Mouse (Mus musculus): ENCODE results near the gene Scarb2.

Gene Scarb2

DNA sequence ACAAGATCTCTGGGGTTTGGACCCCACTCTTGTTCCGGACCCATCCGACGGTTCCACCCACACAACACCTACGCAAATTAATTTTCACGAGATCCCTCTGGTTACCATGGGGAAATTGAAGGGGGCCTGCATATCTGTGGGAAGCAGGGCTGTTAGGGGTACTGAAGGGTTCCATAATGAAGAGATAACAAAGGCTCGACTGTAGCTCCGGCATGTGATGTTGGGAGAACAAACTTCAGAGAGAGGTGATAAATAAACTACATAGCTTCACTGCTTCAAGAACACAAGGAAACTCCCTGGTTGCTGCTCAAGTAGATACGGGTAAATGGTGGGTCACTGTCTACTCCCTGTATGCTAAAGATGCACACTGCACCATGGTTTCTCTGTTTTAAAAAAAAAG, 68.1 kb downstream of the Scarb2 start:
- no peak for DNase-seq (ENCODE audit: inconsistent ontology term)

DNA sequence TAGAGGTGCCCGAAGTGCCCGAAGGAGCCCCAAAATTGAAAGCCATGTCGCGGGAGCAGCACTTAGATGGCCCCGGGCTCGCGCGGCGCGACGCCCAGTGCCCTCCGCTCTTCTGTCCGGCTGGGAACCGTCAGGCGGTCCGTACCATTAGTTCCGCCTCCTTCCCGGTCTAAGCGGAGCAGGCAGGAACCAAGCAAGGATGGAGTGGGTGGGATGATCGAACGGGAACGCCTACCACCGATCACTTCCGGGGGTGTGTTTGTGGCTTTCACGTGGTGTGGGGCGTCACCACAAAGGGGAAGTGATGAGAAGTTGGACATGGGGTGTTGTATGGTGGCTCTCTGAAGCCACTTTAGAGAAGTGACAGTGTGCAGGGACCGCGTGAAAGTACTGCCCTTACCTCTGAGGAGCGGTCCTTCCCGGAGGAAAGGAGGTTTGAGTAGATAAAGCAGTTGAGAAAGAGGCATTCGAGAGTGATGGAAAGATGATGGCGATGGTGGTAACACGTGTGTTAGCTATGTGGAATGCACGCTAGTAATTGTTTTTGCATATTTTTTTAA, 71.5 kb downstream of the Scarb2 start, which contains the start of gene Nup54:
TSS of gene Nup54 (minus strand) at position 195 of the 560 bp plus-strand sequence.
- peak; percentile 97 for DNase-seq (ENCODE audit: inconsistent ontology term)

DNA sequence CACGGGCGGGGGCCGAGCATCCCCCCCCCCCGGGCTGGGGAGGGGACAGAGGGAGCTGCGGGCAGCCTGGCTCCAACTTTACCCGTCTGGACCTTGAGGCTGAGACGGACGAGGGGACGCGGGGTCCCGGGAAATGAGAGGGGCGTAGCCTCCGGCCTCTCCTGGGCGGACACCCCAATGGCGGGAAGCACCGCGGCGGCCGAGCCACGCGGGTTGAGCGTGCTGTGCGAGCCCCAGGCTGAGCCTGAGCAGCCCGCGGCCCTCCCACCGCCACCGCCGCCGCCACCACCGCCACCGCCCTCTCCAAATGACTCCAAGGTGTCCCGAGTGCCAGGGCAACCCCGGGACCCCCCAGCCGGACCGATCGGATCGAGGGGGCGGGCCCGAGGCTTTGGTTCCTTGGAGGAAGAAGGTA, 72.1 kb downstream of the Scarb2 start:
- DNase-seq (ENCODE audit: inconsistent ontology term) = no peak

DNA sequence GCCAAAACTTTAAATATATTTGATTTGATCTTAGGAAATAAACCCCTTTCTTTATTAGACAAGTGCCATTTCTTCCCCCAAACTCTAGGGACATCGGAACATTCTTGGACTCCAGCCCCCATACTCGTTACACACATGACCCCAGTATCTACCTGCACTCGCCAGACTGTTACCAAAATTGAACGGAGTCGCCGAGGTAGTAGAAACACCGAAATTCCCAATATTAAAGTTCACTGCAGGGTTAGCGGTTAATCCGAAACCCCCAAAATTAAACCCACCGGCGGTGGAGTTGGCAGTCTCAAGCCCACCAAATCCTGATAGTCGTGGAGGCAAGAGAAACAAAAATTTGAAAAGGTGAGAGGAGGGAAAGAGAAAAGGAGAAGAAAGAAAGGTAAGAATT, 72.6 kb downstream of the Scarb2 start:
- DNase-seq (ENCODE audit: inconsistent ontology term) = no peak

DNA sequence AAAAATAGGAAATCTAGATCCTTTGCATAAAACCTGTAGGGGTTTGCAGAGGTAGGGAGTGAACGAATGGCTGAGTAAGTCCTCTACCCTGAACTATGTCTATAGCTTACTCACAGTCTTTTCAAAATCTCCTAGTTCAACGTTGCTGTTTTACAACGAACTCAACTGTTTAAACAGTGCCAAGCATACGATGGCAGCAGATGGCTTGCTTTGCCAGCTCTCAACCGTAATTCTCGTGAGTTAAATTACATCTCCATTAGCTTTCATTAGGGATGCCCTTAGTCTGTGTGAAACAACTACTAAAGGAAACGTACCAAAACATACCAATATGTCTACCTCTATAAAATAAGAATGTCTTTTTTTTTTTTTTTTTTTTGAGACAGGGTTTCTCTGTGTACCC, 75.0 kb downstream of the Scarb2 start:
- no peak for DNase-seq (ENCODE audit: inconsistent ontology term)

DNA sequence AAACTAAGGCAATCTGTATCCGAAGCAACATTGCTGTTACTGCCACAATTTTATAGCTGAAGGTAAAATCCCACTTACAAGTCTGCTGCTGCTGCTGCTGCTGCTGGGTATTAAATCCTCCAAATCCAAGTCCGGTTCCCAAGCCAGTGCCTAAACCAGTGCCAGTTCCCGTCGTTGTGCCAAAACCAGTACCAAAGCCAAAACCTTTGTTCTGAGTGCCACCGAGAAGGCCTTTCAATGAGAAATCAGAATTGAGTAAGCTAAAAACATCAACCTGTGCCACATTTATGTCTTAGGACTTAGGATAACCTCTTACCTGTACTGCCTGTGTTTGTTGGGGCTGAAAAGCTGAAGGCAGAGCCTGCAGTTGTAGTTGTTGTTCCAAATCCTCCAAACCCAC, 75.9 kb downstream of the Scarb2 start:
- no peak for DNase-seq (ENCODE audit: inconsistent ontology term)

DNA sequence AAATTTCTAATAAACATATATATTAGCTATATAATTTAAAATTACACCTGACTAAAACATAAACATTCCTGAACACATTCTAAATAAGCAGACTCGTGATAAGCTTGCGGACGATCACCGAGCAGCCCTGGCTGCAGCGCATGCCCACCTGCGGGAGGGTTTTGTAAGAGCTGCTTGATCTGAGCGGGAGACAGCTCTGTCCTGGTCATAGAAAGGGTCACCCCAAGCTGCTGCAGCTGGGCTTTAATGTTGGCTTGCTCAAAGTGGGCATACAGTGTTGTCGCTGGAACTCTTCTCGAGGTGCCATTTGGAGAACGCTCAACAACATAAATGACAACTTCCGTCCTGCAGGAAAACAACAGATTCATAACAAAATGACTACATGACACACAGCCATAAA, 82.5 kb downstream of the Scarb2 start:
- DNase-seq (ENCODE audit: inconsistent ontology term) = no peak

DNA sequence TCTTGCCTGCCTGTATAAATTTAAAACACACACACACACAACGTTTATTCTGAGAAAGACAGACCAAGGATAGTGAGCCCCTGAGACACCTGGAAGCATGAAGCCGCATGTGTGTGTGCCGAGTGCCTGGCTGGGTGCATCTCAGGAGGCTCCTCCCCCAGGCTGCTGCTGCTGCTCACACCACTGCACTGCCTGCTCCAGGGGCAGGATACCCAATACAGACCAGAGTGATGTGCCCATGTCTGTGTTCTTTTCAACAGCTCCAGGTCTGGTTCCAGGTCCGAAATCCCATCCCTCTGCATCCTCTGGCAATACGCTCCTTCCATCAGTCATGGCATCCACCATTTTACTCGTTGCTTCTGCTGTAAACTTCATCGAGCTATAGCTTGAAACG, 92.7 kb downstream of the Scarb2 start:
- no peak for DNase-seq (ENCODE audit: inconsistent ontology term)

DNA sequence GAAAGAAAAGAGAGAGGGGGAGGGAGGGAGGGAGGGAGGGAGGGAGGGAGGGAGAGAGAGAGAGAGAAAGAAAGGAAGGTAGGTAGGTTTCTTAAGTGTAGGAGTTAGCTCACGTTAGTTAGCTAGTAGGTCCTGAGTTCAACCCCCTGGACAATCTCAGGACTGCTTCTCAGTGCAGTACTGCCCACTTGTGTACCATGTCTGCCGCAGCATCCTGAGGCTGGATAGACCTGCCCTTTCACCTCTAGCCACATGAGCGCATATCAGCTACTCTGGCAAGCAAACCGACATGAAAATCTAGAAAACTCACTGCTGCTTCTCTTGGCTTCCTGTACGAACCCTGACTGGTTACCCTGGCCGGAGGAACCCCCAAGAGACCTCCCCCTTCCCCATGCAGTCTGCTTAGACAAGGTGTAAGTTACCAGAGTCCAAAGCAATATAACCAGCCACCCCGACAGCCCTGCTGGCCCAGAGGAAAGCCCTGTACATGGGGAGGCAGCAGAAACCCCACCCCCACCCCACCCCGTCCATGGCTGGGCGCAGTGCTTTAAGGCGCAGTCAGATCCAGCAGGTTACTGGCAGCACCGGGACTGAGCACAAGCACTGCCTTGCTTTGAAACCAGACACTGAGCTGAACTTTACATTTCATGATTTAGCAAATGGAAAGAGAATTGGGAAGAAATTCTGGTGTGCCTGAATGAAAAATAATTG, 93.2 kb downstream of the Scarb2 start:
- DNase-seq (ENCODE audit: inconsistent ontology term) = no peak

DNA sequence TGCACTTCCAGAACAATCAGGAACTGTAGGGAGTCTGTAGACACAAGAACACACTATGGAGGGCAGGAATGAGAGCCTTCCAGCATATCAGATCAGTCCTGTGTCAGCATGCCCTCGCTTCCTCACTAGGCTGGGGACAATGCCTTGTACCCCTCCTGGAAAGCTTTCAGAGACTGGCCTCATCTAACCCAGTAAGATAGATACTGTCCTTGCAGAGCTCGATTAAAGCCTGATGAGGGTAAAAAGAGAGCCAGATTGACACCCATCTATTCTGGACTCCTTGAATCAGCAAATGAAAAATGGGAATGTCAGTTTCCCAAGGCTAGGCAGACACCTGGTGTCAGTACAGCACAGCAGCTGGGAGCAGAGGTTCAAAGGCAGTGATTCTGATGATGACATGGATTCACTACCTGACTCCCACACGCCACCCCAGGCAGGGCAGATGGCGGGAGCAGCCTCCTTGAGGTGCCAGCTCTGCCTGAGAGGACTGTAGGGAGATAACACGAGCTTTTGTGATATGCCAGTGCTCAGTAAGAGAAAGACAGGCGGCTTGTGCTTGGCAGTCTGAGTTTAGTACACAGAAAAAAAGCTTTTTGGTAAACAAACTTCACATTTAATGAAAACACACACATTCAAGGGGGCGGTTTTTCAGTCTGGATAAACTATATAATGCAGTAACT, 95.0 kb downstream of the Scarb2 start:
- DNase-seq (ENCODE audit: inconsistent ontology term) = no peak

DNA sequence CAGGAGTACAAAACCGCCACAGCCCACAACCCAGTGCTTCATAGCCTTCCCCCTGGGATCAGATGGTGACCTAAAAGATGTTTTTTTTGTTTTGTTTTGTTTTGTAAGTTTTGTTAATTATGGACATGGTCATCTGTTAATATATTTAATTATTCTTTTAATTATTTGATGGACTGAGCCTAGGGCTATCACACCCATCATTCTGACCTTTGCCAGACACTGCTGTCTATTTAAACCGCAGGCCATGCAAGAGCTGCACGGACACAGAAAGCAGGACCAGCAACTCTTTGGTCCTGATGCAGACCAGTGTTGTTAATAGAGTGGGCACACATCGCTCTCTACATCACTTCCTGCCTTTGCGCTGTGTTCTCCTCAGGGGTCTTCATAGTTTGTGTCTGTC, 96.1 kb downstream of the Scarb2 start:
- no peak for DNase-seq (ENCODE audit: inconsistent ontology term)

DNA sequence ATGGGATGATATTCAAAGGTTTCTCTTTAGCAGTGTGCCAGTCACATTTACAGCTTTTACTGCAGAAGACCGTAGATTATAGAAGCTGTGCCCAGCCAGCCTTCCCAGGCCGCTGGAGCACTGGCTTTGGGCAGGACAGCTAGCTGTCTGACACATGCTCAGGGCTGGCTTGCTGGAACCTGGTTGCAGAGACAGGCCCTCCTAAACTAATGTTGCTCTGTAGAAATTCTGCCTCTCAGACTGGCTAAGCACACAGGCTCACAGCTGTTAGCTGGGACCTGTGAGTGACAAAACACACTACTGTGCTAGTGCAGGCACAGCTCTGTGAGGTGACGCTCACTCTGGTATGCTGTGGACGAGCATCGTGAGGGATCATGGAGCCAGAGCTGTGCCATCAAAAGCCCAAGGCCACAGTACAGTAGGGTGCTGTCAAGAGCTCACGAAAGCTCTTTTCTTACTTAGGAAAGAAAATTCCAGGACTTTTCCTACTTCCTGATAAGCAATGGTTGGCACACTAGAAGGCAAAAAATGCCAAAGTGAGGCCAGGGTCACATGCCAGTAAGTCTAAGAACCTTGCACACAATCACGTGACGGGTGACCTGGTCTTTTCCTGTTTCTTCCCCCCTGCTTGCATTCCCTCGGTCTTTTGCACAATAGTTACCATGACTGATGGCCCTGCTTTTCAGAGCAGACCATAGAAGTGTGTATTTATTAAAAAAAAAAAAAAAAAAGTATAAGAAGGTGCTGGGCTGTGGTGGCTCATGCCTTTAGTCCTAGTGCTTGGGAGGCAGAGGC, 97.1 kb downstream of the Scarb2 start:
- DNase-seq (ENCODE audit: inconsistent ontology term) = no peak

DNA sequence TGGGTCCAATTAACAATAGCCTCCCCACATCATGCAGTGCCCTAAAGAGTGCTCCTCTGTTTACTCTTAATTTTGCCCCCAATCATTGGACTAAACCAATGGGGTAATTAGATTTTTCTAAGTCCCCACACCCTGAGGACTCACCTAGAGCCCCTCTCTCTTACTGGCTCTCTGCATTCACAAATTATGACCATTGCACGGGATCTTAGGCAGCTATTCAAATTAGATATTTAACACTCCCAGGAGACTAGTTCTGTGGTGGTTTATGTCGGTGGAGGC, 102.3 kb downstream of the Scarb2 start:
- DNase-seq (ENCODE audit: inconsistent ontology term) = no peak

DNA sequence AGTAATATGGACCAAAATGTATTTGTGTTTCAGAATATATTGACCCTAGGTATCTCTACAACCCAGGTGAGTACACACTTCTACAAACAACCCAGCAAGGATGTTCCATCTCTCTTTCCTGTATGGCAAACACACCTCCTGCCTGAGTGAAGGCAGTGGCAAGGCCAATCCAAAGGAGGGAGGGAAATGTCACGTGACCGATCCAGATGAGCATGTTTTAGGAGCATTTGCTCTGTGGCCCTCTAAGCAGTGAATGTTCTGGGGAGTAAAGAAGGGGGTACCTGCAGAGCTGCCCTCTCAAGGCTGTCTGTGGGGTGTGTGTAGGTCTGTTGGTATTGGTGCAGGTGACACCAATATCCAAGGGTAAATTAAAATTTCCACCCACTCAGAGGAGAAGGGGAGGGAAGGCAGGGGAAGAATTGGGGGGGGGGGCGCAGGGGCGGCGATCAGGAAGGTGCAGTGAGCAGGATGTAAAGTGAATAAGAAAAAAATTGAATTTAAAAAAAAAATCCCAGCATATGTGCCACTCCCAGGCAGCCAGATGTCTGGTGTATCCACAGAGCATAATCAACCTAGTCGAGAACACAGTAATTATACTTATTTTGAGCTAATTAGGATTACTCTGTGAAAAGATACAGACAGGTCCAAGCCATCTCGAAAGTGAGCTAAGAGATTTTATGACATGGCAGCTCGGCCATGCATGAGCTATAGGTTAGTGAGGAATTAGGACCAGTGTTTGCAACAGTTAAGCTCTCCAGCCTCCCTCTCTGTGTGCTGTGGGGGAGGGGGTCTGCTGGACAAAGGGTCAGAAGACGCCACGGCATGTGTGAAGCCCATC, 102.9 kb downstream of the Scarb2 start:
- DNase-seq (ENCODE audit: inconsistent ontology term) = no peak

DNA sequence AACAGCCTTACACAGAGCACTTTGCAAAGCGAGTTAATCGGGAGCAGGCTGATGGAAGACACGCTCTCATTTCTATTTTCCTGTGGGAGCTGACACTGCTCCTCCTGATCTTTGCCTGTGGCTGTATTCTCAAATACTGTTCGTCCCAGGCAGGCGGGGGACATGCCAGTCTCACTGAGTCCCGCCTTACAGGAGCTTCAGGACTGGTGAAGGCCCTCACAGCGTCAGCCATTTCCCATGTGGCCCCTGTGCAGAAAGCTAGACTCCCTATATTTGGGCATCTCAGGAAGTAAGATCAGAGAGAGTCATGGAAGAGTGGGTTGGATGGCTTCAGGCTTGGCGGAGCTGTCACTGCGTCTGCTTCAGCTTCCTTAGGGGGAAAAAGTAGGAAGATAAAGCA, 103.8 kb downstream of the Scarb2 start:
- no peak for DNase-seq (ENCODE audit: inconsistent ontology term)

DNA sequence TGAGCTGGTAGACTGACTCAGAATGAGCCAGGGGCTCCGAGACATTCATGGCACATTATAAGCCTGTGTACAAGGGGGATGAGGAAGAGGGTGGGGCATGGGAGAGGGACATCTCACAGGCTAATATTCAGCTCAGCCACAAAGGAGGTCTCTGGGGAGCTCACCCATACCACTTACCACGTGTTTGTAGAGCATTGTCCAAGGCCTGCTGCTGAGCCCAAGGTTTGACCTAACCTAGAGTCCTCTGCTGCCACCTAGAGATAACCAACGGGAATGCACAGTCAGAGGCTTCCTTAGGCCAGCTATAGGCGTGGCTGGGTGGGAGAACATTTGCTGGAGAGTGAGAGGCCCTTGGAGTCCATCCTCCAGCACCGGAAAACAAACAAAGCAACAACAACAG, 108.5 kb downstream of the Scarb2 start:
- peak; percentile 54 for DNase-seq (ENCODE audit: inconsistent ontology term)

DNA sequence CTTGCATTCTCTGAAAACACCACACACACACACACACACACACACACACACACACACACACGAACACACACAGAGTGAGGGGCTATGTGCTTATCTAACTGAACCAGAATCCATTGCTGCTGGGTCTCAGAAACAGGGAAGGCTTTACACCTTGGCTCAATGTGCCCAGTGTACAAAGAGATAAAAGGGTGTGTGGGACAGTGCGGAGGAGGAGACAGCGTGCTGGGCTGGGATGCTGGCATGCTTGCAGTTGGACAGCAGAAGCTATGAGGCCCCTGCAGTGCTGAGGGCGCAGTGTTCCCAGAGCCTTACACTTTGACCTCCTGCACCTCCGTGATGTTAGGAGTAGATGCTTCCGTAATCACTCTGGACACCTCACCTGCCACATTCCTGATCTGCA, 110.2 kb downstream of the Scarb2 start:
- DNase-seq (ENCODE audit: inconsistent ontology term) = no peak

DNA sequence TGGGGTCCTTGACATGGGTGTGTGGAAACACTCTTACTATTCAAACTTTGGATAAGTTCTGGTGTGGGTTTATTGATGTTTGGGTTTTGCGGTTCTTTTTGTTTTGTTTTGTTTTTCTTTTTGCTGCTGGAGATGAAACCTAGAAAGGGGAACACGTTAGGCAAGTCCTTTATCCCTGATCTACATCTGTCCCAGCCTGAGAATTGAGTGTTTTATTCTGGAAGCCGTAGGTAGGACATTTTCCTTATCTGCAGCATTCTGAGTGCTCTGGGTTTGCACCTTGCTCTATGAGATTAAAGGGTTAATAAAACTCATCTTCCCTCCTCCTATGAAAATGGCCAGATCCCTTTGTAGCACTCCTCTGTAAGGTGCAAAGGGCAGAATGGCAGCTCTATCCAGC, 110.9 kb downstream of the Scarb2 start:
- DNase-seq (ENCODE audit: inconsistent ontology term) = no peak

DNA sequence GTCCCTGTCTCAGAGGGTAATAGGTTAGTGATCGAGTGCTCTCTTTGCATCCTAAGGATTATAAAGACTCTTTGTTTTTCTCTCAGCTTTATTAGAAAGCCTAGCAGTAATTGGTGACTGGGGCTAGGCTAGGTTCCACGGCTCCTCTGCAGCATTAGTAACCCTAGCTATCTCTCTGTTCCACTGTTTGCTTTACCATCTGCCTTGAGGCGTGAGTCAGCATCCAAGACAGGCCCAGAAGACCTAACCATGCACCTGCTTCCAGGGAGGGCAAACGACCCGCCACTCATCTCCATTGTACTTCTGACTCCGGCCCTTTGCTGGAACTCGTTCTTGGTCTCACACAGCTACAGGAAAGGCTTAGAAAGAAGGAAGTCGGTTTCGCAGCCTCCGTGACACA, 112.8 kb downstream of the Scarb2 start:
- DNase-seq (ENCODE audit: inconsistent ontology term) = no peak

DNA sequence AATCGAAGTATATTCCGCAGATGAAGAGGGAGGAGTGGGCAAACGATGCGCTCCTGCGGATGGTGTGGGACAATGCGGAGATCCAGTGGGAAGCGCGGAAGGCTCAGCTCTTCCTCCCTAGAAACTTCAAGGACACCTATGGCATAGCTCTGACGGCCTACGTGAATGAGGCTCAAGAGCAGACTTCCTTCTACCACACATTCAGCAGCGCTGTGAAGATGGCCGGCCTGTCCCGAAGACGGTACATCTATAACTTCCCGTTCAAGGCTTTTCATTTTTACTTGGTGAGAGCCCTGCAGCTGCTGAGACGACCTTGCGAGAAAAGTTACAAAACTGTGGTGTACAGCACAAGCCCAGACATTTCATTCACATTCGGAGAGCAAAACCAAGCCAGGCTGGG, 114.1 kb downstream of the Scarb2 start:
- DNase-seq (ENCODE audit: inconsistent ontology term) = no peak
